Mouse (Mus musculus) embryo, embryonic 9.5 days (tissue): ENCODE results near the gene Copz1.
A peak's percentile ranks its signal among the peaks of the same experiment; 100 is the strongest.
"Not testable (repeated sequence)": the region's sequence is repeated elsewhere in the genome, so short reads cannot be mapped to it uniquely, and the experiment has no call there.

Source experiments
- DNase-seq: peaks from one replicate; pipeline ENCODE4 v3.0.0-alpha.2; 2017; ENCODE audit errors: extremely low spot score

Copz1 gene

DNA sequence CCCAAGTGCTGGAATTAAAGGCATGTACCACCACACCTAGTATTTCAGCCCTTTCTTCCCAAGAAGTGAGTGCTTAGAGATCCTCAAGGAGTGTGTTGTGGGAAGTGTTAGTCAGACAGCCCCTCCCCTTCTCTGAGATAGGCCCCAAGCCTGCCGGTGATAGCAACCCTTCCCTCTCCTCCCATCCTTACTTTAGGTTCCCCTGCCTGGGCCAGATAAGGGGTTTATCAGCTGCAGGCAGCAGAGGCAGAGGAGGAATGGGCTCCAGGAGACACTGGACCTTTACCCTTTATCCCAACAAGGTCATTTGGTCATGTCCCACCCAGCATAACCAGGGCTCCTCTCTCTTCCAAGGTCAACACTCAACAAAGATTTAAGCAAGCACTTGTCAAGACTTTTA is 20.9 kb upstream of the Copz1 start:
- no peak for DNase-seq

DNA sequence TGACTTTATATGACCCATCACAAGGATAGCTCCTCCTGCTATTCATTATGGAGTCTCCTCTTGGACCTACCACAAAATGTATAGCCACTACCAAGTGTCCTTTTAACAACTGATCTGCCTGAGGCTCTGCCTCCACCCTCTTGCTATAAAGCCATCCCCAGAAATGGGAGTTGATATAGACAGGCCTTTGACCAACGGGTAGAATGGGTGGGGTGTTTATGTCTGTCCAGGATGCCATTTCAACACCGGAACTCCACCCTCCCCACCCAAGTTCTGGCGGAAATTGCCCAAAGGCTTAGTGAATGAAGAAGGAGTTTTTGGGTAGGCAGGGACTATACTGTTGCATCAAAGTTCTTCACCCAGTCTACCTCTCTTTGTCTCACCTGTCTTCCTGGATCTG is 19.9 kb upstream of the Copz1 start:
- DNase-seq = no peak

GRCm38 (mm10) chr15:103253352-103253751 is 19.2 kb upstream of the Copz1 start:
- no peak for DNase-seq

GRCm38 (mm10) chr15:103255169-103255568 is 17.3 kb upstream of the Copz1 start:
- peak; percentile 63 for DNase-seq

GRCm38 (mm10) chr15:103256210-103256986 is 16.1 kb upstream of the Copz1 start:
- no peak for DNase-seq

DNA sequence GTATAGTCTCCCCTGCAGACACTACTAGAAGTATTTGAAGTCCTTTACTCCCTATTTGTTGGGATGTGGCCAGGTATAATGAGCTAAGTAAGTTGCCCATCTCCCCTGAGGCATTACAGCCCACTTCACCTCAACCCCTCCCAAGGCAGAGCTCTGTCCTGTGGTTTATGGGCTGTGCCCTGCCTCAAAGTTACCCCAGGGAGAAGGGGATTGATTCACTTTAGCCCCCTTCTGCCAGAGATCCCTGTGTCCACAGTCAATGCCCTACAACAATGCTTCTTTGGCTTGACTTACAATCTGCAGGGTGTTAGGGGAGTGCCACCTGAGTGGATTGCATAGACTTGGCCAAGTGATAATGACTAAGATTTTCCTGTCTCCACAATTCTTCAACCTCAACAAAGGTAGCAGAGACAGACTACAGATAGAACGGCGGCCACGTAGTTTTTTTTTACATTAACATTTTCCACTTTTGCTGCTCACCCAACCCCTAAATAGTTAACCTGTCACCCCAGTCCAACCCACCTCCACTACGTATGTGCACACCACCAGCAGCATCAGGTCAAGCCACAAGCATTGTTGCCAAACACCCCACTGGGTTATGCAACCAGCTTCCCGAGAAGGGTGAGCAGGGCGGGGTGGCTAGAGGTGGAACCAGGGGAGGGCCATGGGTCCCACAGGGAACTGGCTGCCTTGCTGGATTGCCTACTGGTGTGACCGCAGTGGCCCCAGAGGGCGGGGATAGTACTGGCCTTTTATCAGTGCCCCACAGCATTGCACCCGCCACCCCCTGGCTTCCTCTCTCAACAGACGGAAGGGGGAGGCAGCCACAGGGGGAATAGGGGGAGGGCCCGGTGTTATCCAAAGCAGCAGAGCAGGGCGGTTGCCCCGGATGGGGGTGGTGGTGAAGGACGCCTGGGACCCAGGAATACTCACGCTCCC is 14.5 kb upstream of the Copz1 start, which contains the start of gene Nfe2:
Gene Nfe2, minus strand, starts transcription at position 614 of the 939 bp plus-strand sequence.
- peak; percentile 52 for DNase-seq

GRCm38 (mm10) chr15:103259162-103259561 is 13.4 kb upstream of the Copz1 start:
- no peak for DNase-seq

DNA sequence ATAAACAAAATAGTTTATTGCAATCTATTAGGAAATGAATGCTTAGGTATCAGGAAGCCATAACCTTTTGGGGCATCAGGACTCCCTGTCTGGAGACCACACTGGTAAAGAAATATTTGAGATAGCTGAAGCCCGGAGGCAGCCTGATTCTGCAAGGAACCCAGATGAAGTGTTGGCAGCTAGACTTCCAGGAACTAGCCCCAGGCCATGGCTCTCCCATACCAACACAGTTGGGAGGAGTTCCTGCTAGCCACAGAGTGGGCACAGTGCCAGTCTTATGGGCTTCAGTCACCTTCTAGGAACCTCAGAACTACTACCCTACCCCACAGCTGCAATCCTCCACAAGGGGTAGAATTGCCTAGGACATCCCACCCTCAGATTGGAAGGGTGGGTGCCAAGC is 12.5 kb upstream of the Copz1 start:
- DNase-seq = no peak

DNA sequence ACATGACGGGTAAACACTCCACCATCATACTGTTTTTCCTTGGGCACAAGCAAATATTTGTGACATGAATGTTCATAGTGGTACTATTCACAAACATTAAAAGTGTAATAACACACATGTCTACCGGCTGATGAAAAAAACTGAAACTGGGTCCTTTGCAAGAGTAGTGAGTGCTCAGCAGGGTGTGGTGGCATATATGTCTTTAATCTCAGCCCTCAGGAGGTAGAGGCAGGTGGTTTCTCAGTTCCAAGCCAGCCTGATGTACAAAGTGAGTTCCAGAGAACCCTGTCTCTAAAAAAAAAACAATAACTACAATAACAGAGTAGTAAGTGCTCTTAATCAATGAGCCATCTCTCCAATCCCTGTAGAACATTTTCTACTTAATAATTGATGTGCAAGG is 7.7 kb upstream of the Copz1 start:
- DNase-seq = no peak

- DNase-seq = no peak
Observed at GRCm38 (mm10) chr15:103268903-103269302, 3.6 kb upstream of the Copz1 start.

DNA sequence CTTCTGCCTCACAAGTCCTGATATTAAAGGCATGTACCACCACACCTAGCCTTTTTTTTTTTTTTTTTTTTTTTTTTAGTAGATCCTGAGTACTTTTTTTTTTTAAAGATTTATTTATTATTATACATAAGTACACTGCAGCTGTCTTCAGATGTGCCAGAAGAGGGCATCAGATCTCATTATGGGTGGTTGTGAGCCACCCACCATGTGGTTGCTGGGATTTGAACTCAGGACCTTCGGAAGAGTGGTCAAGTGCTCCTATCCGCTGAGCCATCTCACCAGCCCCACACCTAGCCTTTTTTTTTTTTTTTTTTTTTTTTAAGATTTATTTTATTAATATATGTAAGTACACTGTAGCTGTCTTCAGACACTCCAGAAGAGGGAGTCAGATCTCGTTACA is 3.4 kb downstream of the Copz1 start:
- DNase-seq = not testable (repeated sequence)

DNA sequence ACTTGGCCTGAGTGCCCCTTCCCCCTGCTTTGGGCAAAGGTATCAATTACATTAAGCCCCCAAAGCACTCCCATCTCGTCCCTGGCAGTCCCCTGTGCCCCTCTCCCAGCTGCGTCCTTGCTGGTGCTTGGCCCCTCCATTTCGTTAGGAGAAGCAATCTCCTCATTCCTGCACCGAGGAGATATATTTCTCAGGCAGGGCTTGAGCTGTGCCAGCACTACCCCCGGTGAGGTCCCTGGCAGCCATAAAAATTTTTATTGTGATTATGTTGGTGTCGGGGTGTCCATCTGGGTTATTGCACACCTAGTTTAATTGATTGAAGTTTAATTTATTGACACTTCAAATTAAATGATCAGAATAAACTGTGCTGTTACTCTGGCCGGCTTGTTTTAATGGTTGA is 5.4 kb downstream of the Copz1 start:
- no peak for DNase-seq

DNA sequence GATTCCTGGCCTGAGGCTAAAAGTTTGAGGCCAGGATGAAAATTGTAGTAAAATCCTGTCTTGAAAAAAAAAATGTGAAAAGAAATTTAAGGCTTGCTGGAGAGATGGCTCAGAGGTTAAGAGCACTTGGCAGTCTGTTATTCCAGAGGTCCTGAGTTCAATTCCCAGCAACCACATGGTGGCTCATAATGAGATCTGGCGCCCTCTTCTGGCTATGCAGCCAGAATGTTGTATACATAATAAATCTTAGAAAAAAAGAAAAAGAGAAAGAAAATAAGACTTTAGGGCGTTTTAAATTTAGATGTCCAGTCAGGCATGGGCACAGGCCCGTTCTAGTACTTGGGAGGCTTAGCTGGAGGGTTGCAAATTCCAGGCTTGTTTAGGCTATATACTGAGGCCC is 7.2 kb downstream of the Copz1 start:
- DNase-seq = no peak

DNA sequence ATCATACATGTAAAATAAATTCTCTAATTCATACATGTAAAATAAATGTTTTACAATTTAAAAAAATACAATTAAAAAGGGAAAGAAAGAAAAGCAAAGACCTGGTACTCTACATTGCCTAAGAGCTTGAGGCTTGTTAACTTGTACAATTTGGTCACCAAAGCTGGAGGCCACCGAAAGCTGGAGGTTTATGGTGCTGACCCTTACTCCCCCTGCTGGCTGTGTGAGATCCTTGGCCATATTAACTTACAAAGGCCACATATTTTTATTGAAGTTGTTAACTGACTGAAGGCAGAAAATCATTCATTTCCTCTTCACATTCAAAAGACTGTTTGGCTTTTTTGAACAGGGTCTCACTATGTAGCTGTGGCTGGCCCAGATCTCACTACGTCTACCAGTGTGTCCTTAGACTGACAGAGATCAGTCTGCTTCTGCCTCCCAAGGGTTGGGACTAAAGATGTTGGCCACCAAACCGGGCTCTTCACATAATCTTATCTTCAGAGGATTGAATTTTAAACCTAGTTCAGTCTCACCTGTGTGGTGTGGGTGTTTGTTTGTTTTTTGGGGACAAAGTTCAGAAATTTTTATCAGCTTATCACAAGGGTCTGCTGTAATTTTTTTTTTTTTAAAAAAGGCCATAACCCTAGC is 8.4 kb downstream of the Copz1 start:
- peak; percentile 36 for DNase-seq

DNA sequence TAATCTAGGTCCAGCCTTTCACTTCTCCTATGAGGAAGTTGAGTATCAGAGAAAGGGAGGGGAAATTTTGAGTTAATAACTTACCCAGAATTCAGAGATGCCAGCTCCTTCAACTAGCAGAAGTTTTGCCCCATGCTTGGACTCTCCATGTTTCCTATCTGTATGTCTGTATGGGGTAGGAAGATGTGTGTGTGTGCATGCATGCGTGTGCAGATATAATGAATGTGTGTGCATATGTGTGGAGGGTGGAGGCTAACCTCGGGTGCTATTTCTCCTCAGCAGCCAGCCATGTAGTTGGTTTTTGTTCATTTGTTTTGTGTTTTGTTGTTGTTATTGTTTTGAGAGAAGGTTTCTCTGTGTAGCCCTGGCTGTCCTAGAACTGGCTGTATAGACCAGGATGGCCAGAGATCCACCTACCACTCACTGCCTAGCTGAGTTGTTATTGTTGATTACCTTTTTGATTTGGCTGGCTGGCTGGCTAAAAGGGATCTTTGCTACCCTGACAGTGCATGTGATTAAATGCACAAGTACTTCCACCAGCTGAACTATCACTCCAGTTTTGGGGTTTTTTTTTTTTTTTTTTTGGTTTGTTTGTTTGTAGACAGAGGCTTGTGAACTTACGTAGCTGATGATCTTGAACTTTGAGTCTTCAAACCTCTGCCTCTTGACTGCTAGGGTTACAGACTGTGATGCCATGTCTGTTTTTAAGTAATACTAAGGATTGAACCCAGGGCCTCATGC is 9.1 kb downstream of the Copz1 start:
- DNase-seq = no peak

- DNase-seq = peak; percentile 64
Observed at GRCm38 (mm10) chr15:103284066-103284465, 11.6 kb downstream of the Copz1 start.

- no peak for DNase-seq
Observed at GRCm38 (mm10) chr15:103284647-103285046, 12.1 kb downstream of the Copz1 start.

DNA sequence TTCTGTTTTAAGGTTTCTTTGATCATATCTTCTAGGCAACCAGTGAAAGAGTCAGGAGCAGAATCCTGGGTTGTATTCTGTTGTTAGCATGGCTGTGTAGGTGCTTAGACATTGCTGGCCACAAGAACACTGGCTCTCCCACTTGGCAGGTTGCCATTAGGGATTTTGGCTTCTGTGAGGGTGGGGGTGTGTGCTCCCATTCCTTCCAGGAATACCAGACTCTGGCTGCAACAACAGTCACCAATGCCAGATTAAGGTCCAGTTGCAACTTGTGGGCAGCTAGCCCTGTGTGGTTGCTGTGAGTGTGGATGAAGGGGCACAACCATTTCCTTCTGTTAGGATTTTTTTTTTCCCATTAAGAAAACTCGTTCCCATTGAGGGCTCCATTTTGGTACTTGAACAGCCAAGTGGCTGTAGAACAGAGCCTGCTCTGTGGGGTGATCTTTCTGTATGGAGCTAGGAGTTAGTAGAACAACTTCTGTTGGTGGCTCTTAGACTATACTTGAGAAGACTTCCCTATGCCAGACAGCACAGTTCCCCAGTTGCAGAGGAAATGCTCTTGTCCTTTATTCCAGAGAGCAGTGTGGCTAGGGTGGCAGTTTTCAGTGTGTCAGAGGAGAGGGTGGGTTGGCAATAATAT is 13.4 kb downstream of the Copz1 start:
- DNase-seq = no peak

- no peak for DNase-seq
Observed at GRCm38 (mm10) chr15:103289600-103289999, 17.1 kb downstream of the Copz1 start.

DNA sequence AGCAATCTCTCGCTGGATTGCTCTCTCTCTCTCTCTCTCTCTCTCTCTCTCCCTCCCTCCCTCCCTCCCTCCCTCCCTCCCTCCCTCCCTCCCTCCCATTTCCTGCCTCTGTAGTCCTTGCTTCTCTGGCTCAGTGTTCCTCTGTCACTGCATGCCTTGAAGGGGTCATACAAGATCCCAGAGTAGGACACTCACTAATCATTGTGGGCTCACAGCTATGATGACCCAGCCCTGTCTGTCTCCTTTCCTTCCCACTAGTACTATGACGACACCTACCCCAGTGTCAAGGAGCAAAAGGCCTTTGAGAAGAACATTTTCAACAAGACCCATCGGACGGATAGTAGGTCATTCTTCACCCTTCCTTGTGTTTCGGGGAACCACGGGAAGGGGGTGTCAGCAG is 17.9 kb downstream of the Copz1 start:
- no peak for DNase-seq

GRCm38 (mm10) chr15:103290843-103291242 is 18.3 kb downstream of the Copz1 start:
- no peak for DNase-seq
